Mouse (Mus musculus): ENCODE measurements at regions not wholly inside any gene's neighbourhood (a gene's known extent, or its start where the extent isn't known, plus 50 kb on each side); places are given as distances from the start of the nearest gene placed in this dataset.
"Not testable (repeated sequence)": the region's sequence is repeated elsewhere in the genome, so short reads cannot be mapped to it uniquely, and the experiment has no call there.

GRCm38 (mm10) chr8:90056331-90056730, 291.8 kb downstream of the Tox3 start:
- DNase-seq (ENCODE audit: low spot score) = no peak

- DNase-seq (ENCODE audit: low spot score) = peak; percentile 9
These were observed 301.4 kb downstream of the Tox3 start for GRCm38 (mm10) chr8:90046779-90047178.

- DNase-seq (ENCODE audit: low spot score) = no peak
These were observed 311.7 kb downstream of the Tox3 start for GRCm38 (mm10) chr8:90036436-90036835.

GRCm38 (mm10) chr8:90032572-90032971, 315.6 kb downstream of the Tox3 start:
- DNase-seq (ENCODE audit: low spot score) = no peak

- DNase-seq (ENCODE audit: low spot score) = no peak
These were observed 316.9 kb downstream of the Tox3 start for GRCm38 (mm10) chr8:90031220-90031619.

GRCm38 (mm10) chr8:90017958-90018357, 330.2 kb downstream of the Tox3 start:
- peak; percentile 11 for DNase-seq (ENCODE audit: low spot score)

DNA sequence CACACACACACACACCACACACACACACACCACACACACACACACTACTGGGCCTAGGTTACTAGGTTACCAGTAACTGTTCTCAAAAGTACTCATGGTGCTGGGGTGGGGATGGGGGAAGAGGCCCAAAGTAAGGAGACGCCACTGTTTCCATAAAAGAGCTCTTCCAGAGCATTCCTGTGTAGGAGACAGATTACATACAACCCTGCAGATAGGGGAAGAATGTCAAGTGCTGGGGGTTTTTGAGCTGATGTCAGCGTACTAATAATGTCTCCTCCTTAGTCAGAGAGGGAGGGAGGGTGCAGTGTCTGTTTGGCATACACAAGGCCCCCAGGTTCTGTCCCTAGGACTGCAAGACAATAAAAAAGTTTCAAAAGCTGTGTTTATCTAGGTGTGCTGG, 334.4 kb downstream of the Tox3 start:
- DNase-seq (ENCODE audit: low spot score) = peak; percentile 53

- peak; percentile 20 for DNase-seq (ENCODE audit: low spot score)
These were observed 336.3 kb downstream of the Tox3 start for GRCm38 (mm10) chr8:90011682-90012409.

GRCm38 (mm10) chr8:90009431-90009830, 338.7 kb downstream of the Tox3 start:
- DNase-seq (ENCODE audit: low spot score) = no peak

DNA sequence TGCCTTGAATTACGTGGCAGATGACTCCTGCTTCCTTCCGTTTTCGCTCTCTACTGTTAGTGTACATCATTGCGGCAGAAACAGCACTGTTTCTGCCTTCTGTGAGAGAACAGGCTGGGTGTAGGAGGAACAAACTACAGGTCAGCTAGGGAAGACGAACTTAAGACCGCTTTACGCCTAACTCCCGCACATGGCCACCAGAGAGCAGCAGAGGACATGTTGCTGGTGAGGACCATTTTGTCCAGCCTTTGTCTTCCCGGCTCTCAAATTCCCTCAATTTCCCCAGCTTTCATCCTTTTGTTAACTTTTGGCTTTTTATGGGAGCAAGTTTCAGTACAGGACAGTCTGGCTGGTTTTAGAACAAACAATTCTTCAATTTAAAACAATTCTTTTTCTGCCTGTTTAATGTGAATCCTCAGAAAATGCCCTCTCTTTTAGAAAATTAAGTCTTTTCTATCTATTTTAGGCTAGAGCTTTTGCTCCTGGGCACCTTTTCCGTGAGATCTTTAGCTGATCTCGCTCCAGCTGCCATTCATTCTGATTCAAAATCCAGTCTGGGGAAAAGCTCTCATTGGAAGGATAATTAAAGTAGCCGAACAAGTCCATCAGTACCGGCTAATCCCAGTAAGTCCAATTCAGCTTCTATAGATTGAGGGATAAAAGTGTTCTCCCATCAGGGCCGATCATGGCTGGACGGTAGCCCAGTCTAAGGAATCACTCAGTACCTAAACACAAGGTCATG, 347.1 kb downstream of the Tox3 start:
- DNase-seq (ENCODE audit: low spot score) = peak; percentile 68

GRCm38 (mm10) chr8:89993743-89994142, 354.4 kb downstream of the Tox3 start:
- DNase-seq (ENCODE audit: low spot score) = peak; percentile 63

GRCm38 (mm10) chr8:89983859-89984258, 364.3 kb downstream of the Tox3 start:
- no peak for DNase-seq (ENCODE audit: low spot score)

GRCm38 (mm10) chr8:89982551-89982950, 365.6 kb downstream of the Tox3 start:
- no peak for DNase-seq (ENCODE audit: low spot score)

- DNase-seq (ENCODE audit: low spot score) = no peak
These were observed 366.8 kb downstream of the Tox3 start for GRCm38 (mm10) chr8:89981320-89981719.

GRCm38 (mm10) chr8:89980441-89980840, 367.7 kb downstream of the Tox3 start:
- DNase-seq (ENCODE audit: low spot score) = no peak

- DNase-seq (ENCODE audit: low spot score) = no peak
These were observed 385.3 kb downstream of the Tox3 start for GRCm38 (mm10) chr8:89962799-89963198.

DNA sequence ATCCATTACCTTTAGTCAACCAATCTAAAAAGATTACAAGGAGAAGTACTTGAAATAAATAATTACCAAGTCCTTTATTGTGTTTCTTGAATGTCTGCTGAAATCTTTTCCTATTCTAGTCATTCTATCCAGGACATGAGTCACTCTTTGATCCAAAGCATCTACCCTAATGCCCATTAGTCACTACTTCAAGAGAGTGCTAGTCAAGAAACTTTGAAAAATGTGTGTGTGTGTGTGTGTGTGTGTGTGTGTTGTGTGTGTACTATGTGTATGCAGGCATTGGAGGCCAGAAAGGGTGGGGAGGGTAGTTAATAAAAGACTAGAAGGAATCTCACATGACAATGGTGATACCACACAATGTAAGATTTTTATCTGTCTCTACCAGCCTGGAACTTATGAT, 390.7 kb downstream of the Tox3 start:
- DNase-seq (ENCODE audit: low spot score) = no peak

DNA sequence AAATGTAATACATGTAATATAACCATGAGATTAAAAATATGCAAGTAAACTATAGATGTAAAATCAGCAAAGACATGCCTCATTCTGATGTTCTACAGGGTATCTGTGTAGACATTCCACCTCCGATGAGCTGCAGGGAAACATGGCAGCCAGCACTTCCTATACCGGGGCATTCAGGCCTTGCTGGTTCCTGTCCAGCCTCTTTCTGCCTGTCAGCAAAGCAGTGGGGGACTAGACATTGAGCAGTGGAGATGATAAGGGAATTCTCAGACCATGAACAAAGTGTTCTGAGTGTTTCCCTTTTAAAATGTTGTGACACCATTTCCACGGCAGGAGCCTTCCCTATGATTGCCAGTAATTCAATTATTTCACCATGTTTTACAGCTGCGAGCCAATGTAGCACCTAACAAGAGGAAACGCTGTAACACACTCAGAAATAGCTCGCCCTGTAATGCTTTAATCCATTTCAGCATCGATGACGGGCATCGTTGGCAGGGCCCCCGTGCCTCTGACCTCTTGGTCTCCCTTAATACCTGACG, 391.6 kb downstream of the Tox3 start:
- DNase-seq (ENCODE audit: low spot score) = no peak

- no peak for DNase-seq (ENCODE audit: low spot score)
These were observed 409.3 kb downstream of the Tox3 start for GRCm38 (mm10) chr8:89938836-89939235.

DNA sequence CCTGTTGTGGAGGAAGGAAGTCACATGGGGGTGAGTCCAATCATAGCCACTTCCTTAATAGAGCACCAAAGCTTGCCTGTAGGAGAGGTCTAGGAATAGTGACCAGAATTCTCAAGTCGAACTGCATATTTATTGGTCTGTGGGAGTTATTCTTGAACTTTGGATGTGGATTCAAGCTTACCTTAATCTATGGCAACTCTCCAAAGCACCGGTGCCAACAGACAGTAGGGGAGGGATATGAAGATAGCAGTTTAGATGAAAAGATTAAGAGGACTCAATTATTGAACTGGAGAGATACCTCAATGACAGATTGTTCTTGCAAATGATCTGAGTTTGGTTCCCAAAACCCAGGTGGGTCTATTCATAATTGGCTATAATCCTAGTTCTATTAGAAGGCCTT, 413.6 kb downstream of the Tox3 start:
- DNase-seq (ENCODE audit: low spot score) = no peak

GRCm38 (mm10) chr8:89926666-89927232, 421.4 kb downstream of the Tox3 start:
- DNase-seq (ENCODE audit: low spot score) = no peak

DNA sequence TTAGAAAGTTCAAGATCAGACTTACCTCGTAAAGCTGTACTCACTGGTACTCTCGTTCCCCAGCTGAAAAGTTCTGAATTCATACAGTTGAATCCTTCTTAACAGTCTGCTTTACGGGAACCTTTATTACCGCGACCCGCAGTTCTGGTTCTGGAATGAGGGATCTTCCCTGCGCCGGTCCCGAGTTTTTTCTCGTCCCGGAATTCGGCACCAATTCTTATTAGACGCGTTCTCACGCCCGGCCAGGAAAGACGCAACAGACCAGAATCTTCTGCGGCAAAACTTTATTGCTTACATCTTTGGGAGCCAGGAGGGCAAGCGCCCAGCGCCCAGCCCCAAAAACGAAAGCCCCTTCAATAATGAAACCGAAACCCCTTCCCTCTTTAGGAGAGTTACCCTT, 423.4 kb downstream of the Tox3 start:
- not testable (repeated sequence) for DNase-seq (ENCODE audit: low spot score)

- DNase-seq (ENCODE audit: low spot score) = no peak
These were observed 434.1 kb downstream of the Tox3 start for GRCm38 (mm10) chr8:89914076-89914475.
